Mouse (Mus musculus) heart, embryonic 10.5 days (tissue): ENCODE data around the gene Spryd4. TPM values are rescaled to one million over a fixed set of nuclear protein-coding genes. Genes with fewer than 3 reads are reported as not detected.
A peak's percentile ranks its signal among the peaks of the same experiment; 100 is the strongest.
"Not testable (repeated sequence)": the region's sequence is repeated elsewhere in the genome, so short reads cannot be mapped to it uniquely, and the experiment has no call there.

Experiments
- DNase-seq: peaks from one replicate; pipeline ENCODE4 v3.0.0-alpha.2; 2017; ENCODE audit warnings: low spot score
- H3K27ac ChIP-seq: fragments of 300-500 bp; sonication (generic); 2 replicates; pipeline ENCODE4 v1.5.1; 2016; ENCODE audit warnings: mild to moderate bottlenecking
- H3K27me3 ChIP-seq: fragments of 300-500 bp; sonication (generic); 2 replicates; pipeline ENCODE4 v1.6.1; 2016; ENCODE audit warnings: mild to moderate bottlenecking; ENCODE audit not compliant: poor library complexity, insufficient read depth, severe bottlenecking
- H3K36me3 ChIP-seq: fragments of 300-500 bp; sonication (generic); 2 replicates; pipeline ENCODE4 v1.6.1; 2016; ENCODE audit warnings: mild to moderate bottlenecking, moderate library complexity
- H3K4me1 ChIP-seq: fragments of 300-500 bp; sonication (generic); 2 replicates; pipeline ENCODE4 v1.6.1; 2016; ENCODE audit warnings: mild to moderate bottlenecking
- H3K4me3 ChIP-seq: fragments of 300-500 bp; sonication (generic); 2 replicates; pipeline ENCODE4 v1.5.1; 2016; ENCODE audit warnings: mild to moderate bottlenecking, moderate library complexity
- H3K9me3 ChIP-seq: fragments of 300-500 bp; sonication (generic); 2 replicates; pipeline ENCODE4 v1.6.1; 2016; ENCODE audit warnings: mild to moderate bottlenecking, moderate library complexity
- WGBS: fragments of 180-500 bp; shearing (Covaris S2); methylation state at CpG from one replicate; pipeline ENCODE4 v1.1.7; 2016; 5-methylcytosine and 5-hydroxymethylcytosine counted together
- polyA plus RNA-seq: library from polyadenylated mRNA; unstranded; fragments of >200 nt; fragmentation: Nextera tagmentation; extraction: Ambion mirVana; gene quantifications from 2 replicates; pipeline ENCODE4 v1.2.1, GENCODE M21; 2016

The Spryd4 gene
- polyA plus RNA-seq, 1 experiment from 2014 or later, result 37.9 TPM

GRCm38 (mm10) chr10:128218387-128219117 is 6.9 kb upstream of the Spryd4 start:
- 93% methylated on average over 18 of the region's 18 CpGs for WGBS
- Histone ChIP-seq H3K27ac (no peak overlapping the region), H3K36me3 (no peaks in the 10 kb centered on the region), H3K27me3 (peaks cover 14% of the 10 kb centered on the region), H3K4me1 (peaks cover 3% of the 10 kb centered on the region; the same call in 1 of the 2 replicates), H3K9me3 (no peaks in the 10 kb centered on the region), H3K4me3 (no peak overlapping the region)
- DNase-seq, result no peak

- 87% methylated on average over 5 of the region's 5 CpGs for whole genome bisulfite sequencing
- Histone ChIP-seq H3K36me3 (no peaks in the 10 kb centered on the region), H3K9me3 (no peaks in the 10 kb centered on the region), H3K4me3 (no peak overlapping the region), H3K27me3 (peaks cover 17% of the 10 kb centered on the region), H3K4me1 (peaks cover 16% of the 10 kb centered on the region), H3K27ac (no peak overlapping the region)
- no peak for DNase-seq
Observed at GRCm38 (mm10) chr10:128214981-128215380, 3.4 kb upstream of the Spryd4 start.

GRCm38 (mm10) chr10:128214112-128214511 is 2.5 kb upstream of the Spryd4 start:
- 83% methylated on average over 4 of the region's 4 CpGs for WGBS
- H3K27me3 ChIP-seq, result peaks cover 17% of the 10 kb centered on the region
- not testable (repeated sequence) for H3K36me3 ChIP-seq, H3K27ac ChIP-seq, DNase-seq, H3K4me3 ChIP-seq, H3K9me3 ChIP-seq
- H3K4me1 ChIP-seq, result peaks cover 16% of the 10 kb centered on the region

DNA sequence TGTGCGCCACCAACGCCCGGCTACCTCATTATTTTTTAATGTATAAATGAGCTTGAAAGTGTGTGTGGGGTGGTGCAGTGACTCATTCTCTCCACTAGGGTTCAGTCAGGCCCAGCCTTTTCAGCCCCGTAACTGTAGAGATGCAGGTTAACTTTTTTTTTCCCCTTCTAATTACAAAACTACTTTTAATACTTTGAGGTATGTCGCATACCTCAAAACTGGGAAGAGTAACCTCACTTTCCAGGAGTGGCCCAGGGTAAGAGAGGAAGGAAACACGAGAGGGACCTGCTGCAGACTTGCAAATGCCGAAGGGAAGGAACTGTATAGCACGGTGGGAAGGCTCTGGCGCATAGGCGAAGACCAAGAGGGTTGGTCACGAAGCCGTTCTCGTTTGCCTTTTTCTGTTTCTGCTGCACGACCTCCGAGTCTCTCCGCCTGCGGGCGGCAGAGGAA is 1.3 kb upstream of the Spryd4 start:
- H3K4me1 ChIP-seq, result peaks cover 16% of the 10 kb centered on the region
- H3K4me3 ChIP-seq, result peak overlapping the region; percentile 55
- H3K27ac ChIP-seq, result peak overlapping the region; percentile 71
- no peaks in the 10 kb centered on the region for H3K9me3 ChIP-seq
- H3K36me3 ChIP-seq, result peaks cover 9% of the 10 kb centered on the region; the same call in 1 of the 2 replicates
- 2% methylated on average over 18 of the region's 18 CpGs for WGBS
- H3K27me3 ChIP-seq, result peaks cover 17% of the 10 kb centered on the region
- DNase-seq, result peak; percentile 82

- H3K4me3 ChIP-seq, result peak overlapping the region; percentile 84
- no peaks in the 10 kb centered on the region for H3K9me3 ChIP-seq
- H3K36me3 ChIP-seq, result peaks cover 11% of the 10 kb centered on the region; the same call in 1 of the 2 replicates
- H3K4me1 ChIP-seq, result peaks cover 16% of the 10 kb centered on the region
- WGBS, result 44% methylated on average over 6 of the region's 6 CpGs
- peaks cover 17% of the 10 kb centered on the region for H3K27me3 ChIP-seq
- DNase-seq, result no peak
- H3K27ac ChIP-seq, result peak overlapping the region; percentile 86
Observed at GRCm38 (mm10) chr10:128212148-128212547, 541 bp upstream of the Spryd4 start.

GRCm38 (mm10) chr10:128210954-128211353 is 653 bp downstream of the Spryd4 start:
- Histone ChIP-seq H3K27me3 (peaks cover 17% of the 10 kb centered on the region), H3K9me3 (no peaks in the 10 kb centered on the region), H3K4me1 (peaks cover 16% of the 10 kb centered on the region), H3K36me3 (peaks cover 19% of the 10 kb centered on the region; the same call in 1 of the 2 replicates), H3K4me3 (peak overlapping the region; percentile 84), H3K27ac (peak overlapping the region; percentile 86)
- DNase-seq, result no peak
- 29% methylated on average over 14 of the region's 14 CpGs for WGBS

DNA sequence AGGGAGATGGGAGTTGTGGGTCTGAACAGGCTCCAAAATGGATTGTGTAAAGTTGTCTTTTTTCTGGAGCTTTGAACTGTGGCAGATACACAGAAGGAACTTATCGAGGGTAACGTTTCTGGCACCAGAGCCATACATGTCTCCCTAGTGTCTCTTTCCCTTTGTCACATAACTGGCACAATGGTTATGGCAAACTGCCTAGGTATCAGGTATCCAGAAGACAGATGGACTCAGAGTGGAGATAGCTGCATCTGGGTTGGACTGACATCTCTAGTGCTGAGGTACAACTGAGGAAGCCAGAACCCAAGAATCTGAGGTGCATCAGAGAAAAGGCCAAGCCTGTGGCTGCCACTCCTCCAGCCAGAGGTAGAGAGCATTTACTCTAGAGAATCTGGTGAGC is 1.5 kb downstream of the Spryd4 start:
- Histone ChIP-seq H3K36me3 (peaks cover 19% of the 10 kb centered on the region; the same call in 1 of the 2 replicates), H3K4me1 (peaks cover 16% of the 10 kb centered on the region), H3K27ac (no peak overlapping the region), H3K9me3 (no peaks in the 10 kb centered on the region), H3K4me3 (peak overlapping the region; percentile 84; the same call in 1 of the 2 replicates), H3K27me3 (peaks cover 16% of the 10 kb centered on the region)
- WGBS, result 94% methylated on average over 2 of the region's 2 CpGs
- DNase-seq, result no peak

- no peak overlapping the region for H3K27ac ChIP-seq
- no peak for DNase-seq
- H3K9me3 ChIP-seq, result no peaks in the 10 kb centered on the region
- WGBS, result 90% methylated on average over 11 of the region's 11 CpGs
- no peak overlapping the region for H3K4me3 ChIP-seq
- peaks cover 9% of the 10 kb centered on the region; the same call in 1 of the 2 replicates for H3K27me3 ChIP-seq
- peaks cover 22% of the 10 kb centered on the region; the same call in 1 of the 2 replicates for H3K36me3 ChIP-seq
- peaks cover 16% of the 10 kb centered on the region for H3K4me1 ChIP-seq
Observed at GRCm38 (mm10) chr10:128209311-128210009, 2.1 kb downstream of the Spryd4 start.

DNA sequence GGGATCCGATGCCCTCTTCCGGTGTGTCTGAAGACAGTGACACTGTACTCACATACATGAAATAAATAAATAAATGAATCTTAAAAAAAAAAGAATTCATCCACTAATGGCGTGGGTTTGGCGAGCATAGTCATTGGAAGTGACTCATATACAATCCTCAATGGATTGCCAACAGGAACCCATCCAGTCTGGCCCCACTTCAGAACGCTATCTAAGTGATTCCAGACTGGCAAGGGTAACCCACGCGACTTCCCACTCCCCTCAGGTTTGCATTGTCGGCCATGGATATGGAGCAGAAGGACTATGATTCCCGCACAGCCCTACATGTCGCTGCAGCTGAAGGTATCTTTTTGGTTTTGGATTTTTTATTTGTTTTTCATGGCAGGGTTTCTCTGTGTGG is 3.3 kb downstream of the Spryd4 start:
- Histone ChIP-seq H3K4me1 (peaks cover 16% of the 10 kb centered on the region), H3K9me3 (no peaks in the 10 kb centered on the region), H3K27me3 (0 out of 2 replicates have a peak, but pooled peaks cover under 1% of the 10 kb centered on the region), H3K27ac (no peak overlapping the region), H3K36me3 (peaks cover 22% of the 10 kb centered on the region; the same call in 1 of the 2 replicates), H3K4me3 (no peak overlapping the region)
- no peak for DNase-seq
- 90% methylated on average over 10 of the region's 10 CpGs for WGBS

- H3K4me1 ChIP-seq, result peaks cover 8% of the 10 kb centered on the region; the same call in 1 of the 2 replicates
- no peak overlapping the region for H3K27ac ChIP-seq
- DNase-seq, result no peak
- WGBS, result 82% methylated on average over 15 of the region's 15 CpGs
- H3K4me3 ChIP-seq, result no peak overlapping the region
- H3K9me3 ChIP-seq, result no peaks in the 10 kb centered on the region
- peaks cover 22% of the 10 kb centered on the region; the same call in 1 of the 2 replicates for H3K36me3 ChIP-seq
- no peaks in the 10 kb centered on the region for H3K27me3 ChIP-seq
Observed at GRCm38 (mm10) chr10:128204941-128205340, 6.7 kb downstream of the Spryd4 start.

GRCm38 (mm10) chr10:128201856-128202255 is 9.8 kb downstream of the Spryd4 start:
- Histone ChIP-seq H3K4me1 (peaks cover 8% of the 10 kb centered on the region; the same call in 1 of the 2 replicates), H3K9me3 (no peaks in the 10 kb centered on the region), H3K27me3 (peaks cover 13% of the 10 kb centered on the region; the same call in 1 of the 2 replicates), H3K36me3 (0 out of 2 replicates have a peak, but pooled peaks cover 10% of the 10 kb centered on the region), H3K27ac (no peak overlapping the region), H3K4me3 (no peak overlapping the region)
- no peak for DNase-seq
- WGBS, result 65% methylated on average over 6 of the region's 6 CpGs

GRCm38 (mm10) chr10:128194551-128195461 is 16.8 kb downstream of the Spryd4 start:
- Histone ChIP-seq H3K4me1 (peaks cover 19% of the 10 kb centered on the region), H3K9me3 (no peaks in the 10 kb centered on the region), H3K36me3 (no peaks in the 10 kb centered on the region), H3K4me3 (peak overlapping the region; percentile 81), H3K27me3 (peaks cover 35% of the 10 kb centered on the region), H3K27ac (peak overlapping the region; percentile 85)
- no peak for DNase-seq
- under 1% methylated on average over 79 of the region's 79 CpGs for WGBS
